Mouse (Mus musculus) thymus, postnatal 0 days (tissue): Measurements from ENCODE around the gene Slc16a11. TPM values are rescaled to one million over a fixed set of nuclear protein-coding genes. Genes with fewer than 3 reads are reported as not detected.
"Not testable (repeated sequence)": the region's sequence is repeated elsewhere in the genome, so short reads cannot be mapped to it uniquely, and the experiment has no call there.

Source experiments
- DNase-seq: peaks from one replicate; pipeline ENCODE4 v3.0.0-alpha.2; 2015; ENCODE audit warnings: low spot score
- polyA plus RNA-seq: library from polyadenylated mRNA; unstranded; fragments of >200 nt; fragmentation: Nextera tagmentation; extraction: Ambion mirVana; gene quantifications from 2 replicates; pipeline ENCODE4 v1.2.1, GENCODE M21; 2015

The Slc16a11 gene
- 1.2 and 1.9 TPM in 2 replicates for polyA plus RNA-seq

DNA sequence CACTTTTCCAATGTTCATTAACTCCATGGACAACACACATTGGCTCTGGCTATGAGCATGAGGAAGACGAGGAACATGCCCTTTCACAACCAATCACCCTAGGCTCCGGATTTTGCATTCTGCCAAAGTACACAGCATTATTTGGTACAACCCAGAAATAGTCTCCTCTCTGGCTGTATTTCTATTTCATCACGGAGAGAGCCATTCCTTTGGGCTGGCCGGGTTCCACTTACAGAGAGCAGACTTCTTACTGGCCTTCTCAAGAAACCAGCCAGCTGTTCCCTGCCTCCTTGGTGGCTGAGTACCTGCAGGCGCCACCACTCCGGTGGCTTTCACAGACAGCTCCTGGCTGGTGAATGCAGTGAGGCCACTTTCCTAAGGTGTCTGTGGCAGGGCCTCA, at the start of gene Slc16a11:
Slc16a11 (plus strand) TSS at position 330 of the 400 bp plus-strand sequence.
- no peak for DNase-seq

DNA sequence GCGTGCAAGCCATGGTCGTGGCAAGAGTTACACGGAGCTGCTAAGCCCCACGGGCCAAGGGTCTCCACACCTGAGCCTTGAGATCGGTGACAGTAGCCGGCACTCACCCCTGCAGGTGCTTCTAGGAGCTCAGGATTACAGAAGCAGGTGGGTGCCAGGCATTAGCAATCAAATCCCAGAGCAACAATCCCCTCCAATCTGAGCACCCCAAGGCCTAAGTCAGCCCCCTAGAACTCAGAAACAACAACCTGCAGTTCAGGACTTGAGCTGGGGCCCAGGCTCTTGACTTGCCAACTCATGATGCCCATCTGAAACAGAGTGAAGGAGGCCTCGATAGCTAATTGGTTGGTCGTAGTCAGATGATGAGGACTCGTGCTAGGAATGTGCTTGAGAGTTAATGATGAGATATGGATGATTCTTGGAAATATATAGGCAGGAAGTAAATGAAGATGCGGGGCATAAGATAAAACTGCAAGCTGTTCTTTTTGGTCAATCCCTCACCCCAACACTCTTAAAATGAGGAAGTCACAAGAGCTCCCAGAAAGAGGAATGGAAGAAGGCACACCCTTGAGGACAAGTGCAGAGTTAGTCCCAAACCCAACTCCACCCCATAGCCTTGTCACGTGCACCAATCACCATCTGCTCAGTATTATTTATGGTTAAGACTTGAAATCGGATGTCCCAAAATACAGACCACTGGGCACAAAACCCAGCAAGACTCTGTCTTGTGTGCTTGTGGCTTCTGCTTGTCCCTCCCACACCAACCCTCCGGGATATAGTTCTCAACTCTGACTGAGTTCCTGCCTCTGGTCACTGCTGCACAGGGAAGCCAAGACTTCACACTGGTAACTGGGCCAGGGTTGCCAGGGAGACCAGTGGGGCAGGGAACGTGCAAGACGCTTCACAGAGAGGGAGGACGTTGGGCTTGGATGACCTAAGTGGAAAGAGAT, 46.3 kb upstream of the Slc16a11 start:
- no peak for DNase-seq

DNA sequence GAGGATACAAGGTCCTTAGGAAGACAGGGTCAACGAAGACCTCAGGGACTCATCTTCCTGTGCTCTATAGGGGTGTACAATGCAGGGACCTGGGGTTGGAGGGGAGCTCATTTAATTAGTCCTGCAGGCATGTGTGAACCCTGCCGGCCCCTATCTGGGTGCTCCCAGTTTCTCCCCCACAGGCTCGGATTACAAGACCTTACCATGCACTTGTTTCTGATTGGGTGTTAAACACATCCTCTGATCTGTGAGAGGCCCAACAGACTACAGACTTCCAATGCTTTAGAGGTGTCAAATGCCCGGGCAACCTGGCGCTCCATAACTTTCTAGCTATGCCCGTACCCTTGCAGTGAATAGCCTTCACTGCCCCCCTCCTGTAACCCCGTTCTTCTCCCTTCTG, 44.4 kb upstream of the Slc16a11 start:
- DNase-seq, result no peak

DNA sequence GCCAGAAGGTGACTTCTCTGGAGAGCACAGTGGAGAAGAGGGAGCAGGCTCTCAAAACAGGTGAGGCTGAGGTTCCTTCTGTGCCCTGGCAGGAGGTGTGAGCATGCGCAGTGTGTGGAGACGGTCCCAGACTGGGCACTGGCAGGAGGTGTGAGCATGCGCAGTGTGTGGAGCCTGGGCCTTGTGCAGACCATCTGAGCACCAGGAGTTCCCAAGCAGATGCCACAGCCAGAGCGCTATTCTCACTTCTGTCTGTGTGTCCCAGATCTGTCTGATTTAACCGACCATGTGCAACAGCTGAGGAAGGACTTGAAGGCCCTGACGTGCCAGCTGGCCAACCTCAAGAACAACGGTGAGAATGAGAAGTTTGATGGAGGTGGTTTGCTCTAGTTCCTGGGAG, 43.1 kb upstream of the Slc16a11 start:
- not testable (repeated sequence) for DNase-seq

DNA sequence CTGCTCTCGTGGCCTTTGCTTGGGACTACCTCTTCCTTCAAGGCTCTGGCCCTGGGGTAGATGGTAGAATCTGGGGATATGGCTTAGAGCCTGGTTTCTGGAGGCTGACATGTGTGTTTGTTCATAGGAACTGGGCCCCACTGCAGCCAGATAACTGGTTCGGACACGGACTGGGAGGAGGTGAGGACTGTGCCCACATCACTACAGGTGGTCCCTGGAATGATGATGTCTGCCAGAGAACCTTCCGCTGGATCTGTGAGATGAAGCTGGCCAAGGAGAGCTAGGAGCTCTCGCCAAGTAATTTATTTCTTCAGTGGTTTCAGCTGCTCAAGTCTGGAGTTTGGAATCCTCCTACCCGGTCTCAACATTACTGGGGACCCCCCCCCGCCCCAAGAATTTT, 42.3 kb upstream of the Slc16a11 start:
- no peak for DNase-seq

DNA sequence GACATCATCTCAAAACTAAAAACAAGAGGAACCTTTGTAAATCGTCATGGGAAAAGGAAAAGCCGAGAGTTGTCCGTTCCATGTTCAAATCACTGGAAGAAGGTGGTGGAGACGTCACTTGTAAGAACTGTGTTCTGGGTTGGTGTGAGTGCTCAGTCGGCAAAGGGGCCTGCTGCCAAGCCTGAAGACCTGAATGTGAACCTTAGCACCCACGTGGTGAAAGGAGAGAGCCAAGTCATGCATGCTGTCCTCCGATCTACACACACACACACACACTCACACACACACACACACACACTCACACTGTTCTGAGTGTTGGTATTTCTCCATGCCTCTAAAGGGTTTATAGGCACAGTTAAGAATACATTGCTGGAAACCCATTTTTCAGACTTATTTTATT, 41.4 kb upstream of the Slc16a11 start:
- DNase-seq, result no peak

DNA sequence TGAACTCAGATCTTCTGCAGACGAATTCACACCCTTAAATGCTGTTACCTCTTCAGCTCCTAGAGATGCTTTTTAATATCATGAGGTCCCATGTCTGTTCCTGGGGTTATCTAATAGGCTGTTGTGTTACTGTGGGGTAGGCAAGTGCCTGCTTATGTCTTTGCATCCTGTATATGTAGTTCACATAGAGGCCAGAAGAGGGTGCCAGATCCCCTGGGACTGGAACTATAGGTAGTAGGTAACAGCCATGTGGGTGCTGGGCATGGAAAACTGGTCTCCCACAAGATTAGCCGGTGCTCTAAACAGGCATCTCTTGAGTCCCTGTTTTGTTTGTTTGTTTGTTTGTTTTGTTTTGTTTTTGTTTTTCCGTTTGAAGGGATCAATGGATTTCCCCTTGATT, 40.7 kb upstream of the Slc16a11 start:
- DNase-seq, result peak; percentile 63

DNA sequence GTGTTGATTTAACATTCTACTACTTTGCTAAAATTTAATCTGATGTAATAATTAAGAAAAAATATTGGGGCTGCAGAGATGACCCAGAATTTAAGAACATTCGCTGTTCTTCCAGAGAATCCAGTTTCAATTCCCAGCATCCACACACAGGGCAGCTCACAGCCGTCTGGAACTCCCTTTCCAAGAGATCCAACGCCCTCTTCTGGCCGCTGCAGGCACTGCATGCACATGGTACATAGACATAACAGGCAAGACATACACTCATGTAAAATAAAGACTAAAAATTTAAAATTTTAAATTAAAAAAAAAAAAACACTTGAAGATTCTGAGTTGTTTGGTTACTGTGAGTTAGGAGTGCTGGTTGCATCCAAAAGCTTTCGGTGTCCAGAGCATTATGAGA, 40.3 kb upstream of the Slc16a11 start:
- DNase-seq, result no peak

DNA sequence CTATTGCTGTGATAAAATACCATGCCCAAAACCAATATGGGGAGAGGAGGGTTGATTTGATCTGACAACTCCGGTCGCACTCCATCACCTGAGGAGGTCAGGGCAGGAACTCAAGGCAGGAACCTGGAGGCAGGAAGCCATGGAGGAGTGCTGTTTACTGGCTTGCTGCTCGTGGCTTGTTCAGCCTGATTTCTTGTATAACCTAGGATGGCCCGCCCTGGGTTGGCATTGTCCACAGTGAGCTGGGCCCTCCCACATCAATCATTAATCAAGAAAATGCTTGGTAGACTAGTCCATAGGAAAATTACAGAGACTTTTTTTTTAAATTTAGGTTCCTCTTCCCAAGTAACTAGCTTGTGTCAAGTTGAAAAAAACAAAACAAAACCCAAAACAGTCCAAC, 38.1 kb upstream of the Slc16a11 start:
- no peak for DNase-seq

DNA sequence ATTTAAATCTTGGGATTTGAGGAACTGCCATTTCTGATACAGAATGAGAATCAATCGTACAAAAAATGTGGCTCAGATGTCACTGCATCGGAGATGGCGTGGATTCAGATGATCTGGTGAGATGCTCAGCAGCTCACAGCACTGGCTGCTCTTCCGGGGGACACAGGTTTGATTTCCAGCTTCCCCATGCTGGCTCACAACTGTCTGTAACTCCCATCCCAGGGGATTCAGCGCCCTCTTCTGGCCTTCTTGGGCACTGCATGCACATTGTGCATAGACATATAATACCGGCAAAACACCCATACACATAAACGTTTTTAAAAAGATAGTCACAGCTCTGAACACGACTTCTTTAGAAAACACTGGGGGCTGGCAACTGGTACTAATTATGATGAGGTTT, 34.9 kb upstream of the Slc16a11 start:
- DNase-seq, result no peak

DNA sequence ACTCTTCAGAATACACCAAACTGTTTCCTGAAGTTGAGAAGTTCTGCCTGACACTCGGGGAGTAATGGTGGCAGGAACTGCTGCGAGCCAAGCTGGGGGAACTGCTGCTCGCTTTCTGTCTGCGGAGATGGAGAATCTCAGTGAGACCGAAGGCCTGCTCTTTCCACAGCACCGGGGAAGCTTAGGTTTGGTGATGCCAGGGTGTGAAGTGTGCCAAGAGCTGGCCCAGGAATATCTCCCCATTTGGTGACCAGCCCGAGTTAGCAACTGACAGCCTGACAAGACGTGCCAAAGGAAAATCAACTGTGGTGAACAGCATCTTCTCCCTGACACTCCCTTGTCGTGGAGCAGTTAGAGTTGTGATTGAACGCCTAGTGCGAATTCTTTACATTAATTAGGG, 34.2 kb upstream of the Slc16a11 start:
- DNase-seq, result no peak

DNA sequence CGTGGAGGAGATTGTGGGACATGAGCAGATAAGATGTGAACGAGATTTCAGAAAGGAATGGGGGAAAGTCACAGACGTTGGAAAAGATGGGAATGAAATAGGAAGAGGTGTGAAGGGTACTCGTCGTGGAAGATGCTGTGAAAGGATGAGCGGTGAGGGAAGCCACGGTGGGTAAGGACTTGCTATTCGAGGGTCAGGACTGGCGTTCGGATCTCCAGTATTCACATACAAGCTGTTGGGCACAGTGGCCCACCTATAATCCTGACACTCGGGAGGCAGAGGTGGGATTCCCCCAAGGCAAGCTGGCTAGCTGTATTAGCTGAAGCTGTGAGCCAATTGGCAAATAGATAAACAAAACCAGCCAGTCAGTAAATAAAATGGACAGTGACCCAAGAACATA, 33.8 kb upstream of the Slc16a11 start:
- DNase-seq, result no peak

DNA sequence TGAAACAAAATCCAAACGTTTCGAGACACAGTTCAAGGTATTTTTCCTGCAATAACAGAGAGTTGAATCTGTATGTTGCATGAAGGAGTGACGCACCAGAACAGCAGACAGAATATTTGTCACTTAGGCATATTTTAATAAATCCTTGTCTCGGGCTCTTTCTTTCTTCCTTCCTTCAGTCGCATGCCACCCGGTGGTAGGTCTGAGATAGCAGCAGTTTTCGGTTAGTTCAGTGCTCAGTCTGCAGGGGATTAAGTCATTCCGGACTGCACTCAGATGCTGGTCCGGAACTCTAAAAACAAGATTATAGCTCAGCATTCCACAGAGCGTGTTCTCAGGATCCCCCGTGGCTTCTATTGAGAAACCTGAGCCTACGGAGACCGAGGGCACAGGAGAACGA, 33.2 kb upstream of the Slc16a11 start:
- peak; percentile 20 for DNase-seq

DNA sequence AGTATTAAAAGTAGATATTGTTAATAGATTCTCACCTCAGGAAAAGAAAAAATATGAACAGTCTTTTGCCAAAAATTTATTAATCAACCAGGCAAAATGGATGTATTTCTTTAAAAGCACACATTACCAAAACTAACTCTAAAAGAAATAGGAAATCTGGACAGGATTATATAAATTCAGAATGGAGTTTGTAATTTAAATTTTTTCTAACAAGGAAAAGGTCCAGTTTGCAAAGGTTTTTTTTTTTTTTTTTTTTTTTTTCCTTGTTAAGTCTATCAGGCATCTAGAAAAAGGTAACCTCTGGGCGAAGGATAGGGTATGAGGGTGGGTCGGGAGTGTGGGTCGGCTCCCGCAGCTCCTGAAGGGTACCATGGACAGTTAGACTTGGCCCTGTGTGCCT, 32.1 kb upstream of the Slc16a11 start:
- DNase-seq, result no peak

DNA sequence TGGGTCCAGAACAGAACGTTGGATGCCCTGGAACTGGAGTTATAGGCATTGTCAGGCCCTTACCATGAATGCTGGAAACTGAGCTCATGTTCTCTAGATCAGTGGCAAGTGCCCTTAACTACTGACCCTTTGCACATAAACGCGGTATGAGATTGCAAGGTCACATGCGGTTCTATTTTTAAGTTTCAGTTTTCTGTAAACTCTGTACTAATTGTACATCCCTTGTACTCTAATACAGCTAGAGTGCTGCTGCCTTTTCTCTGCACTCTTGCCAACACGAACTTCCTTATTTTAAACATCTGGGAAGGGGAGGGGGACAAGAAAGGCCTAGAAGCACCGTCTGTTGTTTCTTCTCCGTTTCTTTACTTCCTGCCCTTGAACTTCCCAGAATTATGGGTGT, 27.4 kb upstream of the Slc16a11 start:
- no peak for DNase-seq

DNA sequence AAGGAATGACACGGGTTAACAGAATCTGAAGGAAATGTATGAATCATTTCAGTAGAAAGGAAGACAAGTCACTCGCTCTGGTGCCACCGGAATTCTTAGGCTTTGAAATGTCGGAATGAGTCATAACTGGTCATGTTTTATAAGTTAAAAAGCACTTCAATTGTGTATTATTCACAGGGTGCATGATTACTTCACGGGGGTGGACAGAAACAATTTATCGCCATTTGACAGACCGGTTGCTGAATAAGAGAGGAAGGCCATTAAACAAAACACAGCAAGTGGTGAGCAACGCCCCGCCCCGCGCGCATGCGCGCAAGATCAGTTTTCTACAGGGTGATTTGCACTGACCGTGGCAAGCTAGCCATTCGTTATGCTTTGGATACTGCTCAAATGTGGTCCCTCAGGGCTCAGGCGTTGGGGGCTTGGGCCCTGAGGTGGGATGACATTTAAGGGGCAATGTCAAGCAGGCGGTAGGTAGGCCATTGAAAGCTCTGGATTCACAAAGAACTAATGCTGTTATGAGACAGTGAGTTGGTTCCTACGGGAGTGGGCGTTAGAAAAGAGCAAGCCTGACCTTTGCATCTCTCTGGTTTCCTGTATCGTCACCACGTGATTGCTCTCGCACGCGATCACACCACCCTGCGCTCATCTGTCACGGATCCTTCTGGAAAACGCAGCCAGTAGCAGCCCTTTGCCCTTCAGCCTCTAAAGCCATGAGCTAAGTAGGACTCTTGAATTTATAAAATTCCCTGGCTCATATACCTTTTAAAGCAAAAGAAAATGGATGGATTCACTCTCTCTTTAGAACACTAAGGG, 23.0 kb upstream of the Slc16a11 start:
- no peak for DNase-seq

DNA sequence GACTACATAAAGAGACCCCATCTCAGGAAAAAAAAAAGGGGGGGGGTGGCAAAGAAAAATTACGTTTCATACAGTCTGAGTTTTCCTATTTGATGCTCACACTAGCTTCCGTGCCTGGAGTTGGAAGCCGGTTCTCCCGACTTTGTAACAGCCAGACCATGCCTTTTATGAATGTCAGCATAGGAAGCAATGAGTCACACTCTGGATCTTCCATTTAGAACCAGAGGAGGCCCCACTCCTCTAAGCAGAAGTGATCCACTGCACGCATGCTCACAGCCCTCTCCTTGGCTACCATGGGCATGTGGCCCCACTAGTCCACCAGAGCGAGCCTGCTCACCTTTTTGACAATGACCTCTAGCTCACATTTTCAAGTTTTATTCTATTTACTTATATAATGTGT, 21.4 kb upstream of the Slc16a11 start:
- DNase-seq, result no peak

DNA sequence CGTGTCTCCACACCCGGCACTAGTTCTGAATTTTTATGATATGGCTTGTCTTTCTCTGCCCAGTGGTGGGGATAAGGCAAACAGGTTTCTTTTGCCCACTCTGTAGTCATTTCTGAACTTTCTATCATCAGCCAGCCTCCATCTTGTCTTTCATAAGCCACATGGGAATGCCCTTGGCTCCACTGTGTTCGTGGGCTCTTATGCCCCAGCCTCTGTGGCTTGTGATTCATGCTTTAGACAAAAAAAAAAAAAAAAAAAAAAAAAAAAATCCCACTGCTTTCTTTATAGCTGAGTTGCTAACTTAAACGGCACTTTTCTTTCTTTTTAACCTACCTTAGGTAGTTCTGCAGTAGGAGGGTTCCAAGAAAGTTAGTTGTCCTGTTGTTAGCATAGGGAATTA, 20.4 kb upstream of the Slc16a11 start:
- no peak for DNase-seq

DNA sequence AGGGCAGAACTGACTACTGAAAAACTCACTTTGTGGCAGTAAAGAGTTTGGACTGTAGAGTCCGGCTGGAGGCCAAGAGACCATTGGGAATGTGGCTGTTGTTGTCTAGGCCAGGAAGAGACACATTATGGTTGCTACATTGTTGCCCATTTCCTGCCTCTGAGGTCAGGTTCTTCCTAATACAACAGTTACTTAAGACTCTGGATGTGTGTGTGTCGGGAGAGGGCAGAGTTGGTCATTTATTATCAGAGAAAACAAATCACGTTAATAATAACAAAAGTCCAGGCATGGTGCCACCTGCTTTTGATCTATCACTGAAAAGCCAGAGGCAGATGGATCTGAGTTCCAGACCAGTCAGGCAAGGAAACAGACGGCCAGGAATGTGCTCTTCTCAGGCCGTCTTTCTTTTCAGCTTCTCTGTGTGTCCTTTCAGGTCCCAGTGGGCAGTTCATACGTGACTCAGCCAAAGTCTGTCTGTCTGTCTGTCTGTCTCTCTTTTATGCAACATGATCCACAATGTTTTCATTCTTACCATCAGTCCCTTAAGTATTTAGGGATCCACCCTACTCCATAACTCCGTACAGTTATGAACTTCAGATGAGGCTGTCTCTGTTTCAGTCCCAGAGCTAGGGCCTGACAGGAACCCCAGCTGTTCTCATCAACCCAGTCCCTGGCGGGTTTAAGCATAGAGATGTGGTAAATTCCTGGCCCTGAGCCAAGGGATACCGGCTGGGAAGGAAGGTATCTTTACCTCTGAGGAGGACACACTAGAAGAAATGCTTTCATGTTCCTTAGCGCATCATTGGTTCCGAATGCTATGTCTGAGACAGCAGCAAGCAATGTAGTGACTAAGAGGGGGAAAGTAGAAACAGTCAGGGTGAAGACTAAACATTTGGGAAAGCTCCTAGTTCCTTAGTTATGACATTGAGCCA, 18.9 kb upstream of the Slc16a11 start:
- DNase-seq, result no peak

DNA sequence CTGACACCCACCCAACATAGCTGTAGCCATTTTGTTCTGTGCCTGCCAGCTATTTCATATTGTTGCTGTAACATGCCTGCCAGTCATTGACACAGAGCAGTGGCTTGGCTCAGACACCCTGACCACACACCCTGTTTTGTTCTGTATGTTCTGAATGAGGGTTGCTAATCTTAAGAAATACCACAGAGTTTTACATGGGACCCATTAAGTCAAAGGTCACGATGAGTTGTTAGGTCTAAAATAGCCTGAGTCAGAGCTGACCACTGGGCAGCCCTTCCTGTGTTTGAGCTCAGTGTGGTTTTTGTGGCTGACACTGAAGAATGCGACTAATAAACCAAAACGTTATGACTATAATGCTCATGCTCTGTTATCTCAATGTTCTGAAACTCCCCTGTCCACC, 14.2 kb upstream of the Slc16a11 start:
- no peak for DNase-seq

DNA sequence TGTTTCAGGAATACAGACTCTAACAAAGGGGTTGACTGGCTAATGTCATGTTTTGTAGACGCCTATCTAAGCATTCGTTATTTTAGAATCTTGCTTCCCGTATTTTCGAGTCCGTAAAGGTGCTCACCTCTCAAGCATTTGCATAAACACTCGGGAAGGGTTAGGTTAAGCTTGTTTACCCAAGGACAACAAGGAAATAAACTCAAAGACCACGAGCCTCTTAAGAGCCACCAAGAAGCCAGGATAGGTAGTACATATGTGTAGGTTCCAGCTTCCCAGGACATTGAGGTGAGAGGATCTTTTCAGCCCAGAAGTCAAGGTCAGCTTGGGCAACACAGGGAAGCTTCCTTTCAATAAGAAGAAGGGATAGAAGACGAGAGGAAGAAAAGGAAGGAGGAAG, 13.4 kb upstream of the Slc16a11 start:
- no peak for DNase-seq
